Comparison of ENCODE assay signal across 8 mouse cellular contexts in genomic region chr4:55349452-55350218, GRCm38 (mm10). TPM values are rescaled to one million over a fixed set of nuclear protein-coding genes. Genes with fewer than 3 reads are reported as not detected.
DNase-seq lines count a peak whose midpoint lies in the region; ATAC-seq and TF ChIP-seq lines count a peak whose summit lies in the region.

Gene Rad23b, plus strand, starts transcription at chr4:55350043.

- peak; percentile 94 for DNase-seq in ES-E14 (ENCODE audit: low read depth, low spot score)
- DNase-seq in cerebellum, adult 11-12 months: peak; percentile 100
- DNase-seq in heart, postnatal 36 days: peak; percentile 100
- DNase-seq in layer of hippocampus, adult 2 months (ENCODE audit: low spot score in 2 of 2): peak; percentile 100
- DNase-seq in lung, embryonic 14.5 days: peak; percentile 100
- peak; percentile 100 for DNase-seq in thymus, adult 2 months

- H3K27ac ChIP-seq in ES-E14 (ENCODE audit: insufficient read depth, low read depth, low read length, poor library complexity, severe bottlenecking): peak within 1 kb of the TSS; percentile 96
- H3K27ac ChIP-seq in forebrain, embryonic 16.5 days (ENCODE audit: low read length): peak within 1 kb of the TSS; percentile 91
- peak within 1 kb of the TSS; percentile 97 for H3K27ac ChIP-seq in layer of hippocampus, adult 2 months
- peak within 1 kb of the TSS; percentile 91 for H3K27ac ChIP-seq in lung, embryonic 14.5 days (ENCODE audit: low read depth)
- peak within 1 kb of the TSS; percentile 87 for H3K27ac ChIP-seq in olfactory bulb, adult 2 months (ENCODE audit: insufficient read depth, low read depth, low read length)
- peak within 1 kb of the TSS; percentile 71 for H3K27ac ChIP-seq in thymus, adult 2 months (ENCODE audit: control insufficient read depth, insufficient read depth, low read length)

- WGBS in forebrain, embryonic 16.5 days: under 1% methylated on average over 77 of the region's 77 CpGs
- WGBS in lung, embryonic 14.5 days: under 1% methylated on average over 77 of the region's 77 CpGs
- under 1% methylated on average over 76 of the region's 77 CpGs for WGBS in olfactory bulb, adult 2 months
- WGBS in thymus, adult 2 months: under 1% methylated on average over 77 of the region's 77 CpGs

- intact Hi-C loops in heart, postnatal 36 days (cut with DNase I): loop anchor here (5.0 to 10.0 kb wide), 3 partner anchors 43 to 405 kb away; partner anchors contain the start of genes Klf4 and Zfp462

- TF ChIP-seq CTCF in layer of hippocampus, adult 2 months (conservative IDR thresholded peaks at IDR 0.05): peak; percentile 27; the same call in 1 of the 2 replicates
- TF ChIP-seq CTCF in lung, embryonic 14.5 days (IDR thresholded peaks at IDR 0.05; ENCODE audit: low read depth): peak; percentile 17; the same call in 1 of the 2 replicates
- TF ChIP-seq CTCF in olfactory bulb, adult 2 months (IDR thresholded peaks at IDR 0.05; ENCODE audit: insufficient read depth, low read depth, low read length): no peak
- TF ChIP-seq CTCF in thymus, adult 2 months (IDR thresholded peaks at IDR 0.05; ENCODE audit: borderline replicate concordance, control insufficient read depth, extremely low read depth, insufficient read depth, low read length, poor library complexity): peak; percentile 71

- peak; percentile 97 for ATAC-seq in forebrain, embryonic 16.5 days
- ATAC-seq in lung, embryonic 14.5 days (ENCODE audit: insufficient read depth): peak; percentile 95

- H3K4me2 ChIP-seq in forebrain, embryonic 16.5 days (ENCODE audit: low read length): peak within 1 kb of the TSS; percentile 89
- H3K4me2 ChIP-seq in lung, embryonic 14.5 days: peak within 1 kb of the TSS; percentile 80

- H3K36me3 ChIP-seq in ES-E14 (ENCODE audit: control insufficient read depth, insufficient read depth, low read length, poor library complexity, severe bottlenecking): no peaks in the 10 kb centered on the region
- H3K36me3 ChIP-seq in forebrain, embryonic 16.5 days (ENCODE audit: control insufficient read depth, insufficient read depth): no peaks in the 10 kb centered on the region
- H3K36me3 ChIP-seq in lung, embryonic 14.5 days (ENCODE audit: insufficient read depth): no peaks in the 10 kb centered on the region
- H3K36me3 ChIP-seq in thymus, adult 2 months (ENCODE audit: control insufficient read depth, insufficient read depth, low read length): no peaks in the 10 kb centered on the region

- H3K27me3 ChIP-seq in forebrain, embryonic 16.5 days (replicated peaks; ENCODE audit: control insufficient read depth, insufficient read depth, low read length): no peaks in the 10 kb centered on the region
- no peaks in the 10 kb centered on the region for H3K27me3 ChIP-seq in lung, embryonic 14.5 days (ENCODE audit: insufficient read depth, low read length)
- no peaks in the 10 kb centered on the region for H3K27me3 ChIP-seq in thymus, adult 2 months (ENCODE audit: control insufficient read depth, insufficient read depth, low read length)

- H3K4me3 ChIP-seq in ES-E14 (ENCODE audit: insufficient read depth in 1 of 2, low read depth in 1 of 2, low read length in 2 of 2, poor library complexity in 1 of 2, severe bottlenecking in 1 of 2): peak within 1 kb of the TSS; percentile 87 to 98
- H3K4me3 ChIP-seq in forebrain, embryonic 16.5 days (replicated peaks; ENCODE audit: low read length): peak within 1 kb of the TSS; percentile 99
- H3K4me3 ChIP-seq in layer of hippocampus, adult 2 months: peak within 1 kb of the TSS; percentile 96
- H3K4me3 ChIP-seq in lung, embryonic 14.5 days (ENCODE audit: low read depth, low read length): peak within 1 kb of the TSS; percentile 99
- H3K4me3 ChIP-seq in olfactory bulb, adult 2 months (ENCODE audit: insufficient read depth, low read depth, low read length): peak within 1 kb of the TSS; percentile 81
- peak within 1 kb of the TSS; percentile 65 for H3K4me3 ChIP-seq in thymus, adult 2 months (ENCODE audit: control insufficient read depth, insufficient read depth, low read length)

- in situ Hi-C loops in ES-E14 (cut with MboI; ENCODE audit: low sequenced_read_pairs in 2 of 2, unreplicated experiment in 2 of 2): no loop called here

- no peaks in the 10 kb centered on the region for H3K9me3 ChIP-seq in ES-E14 (ENCODE audit: control insufficient read depth, insufficient read depth, low read depth, low read length)
- no peaks in the 10 kb centered on the region for H3K9me3 ChIP-seq in forebrain, embryonic 16.5 days (ENCODE audit: control insufficient read depth, low read length)
- H3K9me3 ChIP-seq in lung, embryonic 14.5 days (ENCODE audit: low read depth, low read length): no peaks in the 10 kb centered on the region

- TF ChIP-seq POLR2A in olfactory bulb, adult 2 months (IDR thresholded peaks at IDR 0.05; ENCODE audit: insufficient read depth, low read depth, low read length): peak; percentile 79
- no peak; the same call in none of the 2 replicates for TF ChIP-seq POLR2A in thymus, adult 2 months (IDR thresholded peaks at IDR 0.05; ENCODE audit: control insufficient read depth, extremely low read depth, insufficient read depth, low read length, poor library complexity)

- peak within 1 kb of the TSS; percentile 99 for H3K9ac ChIP-seq in ES-E14 (ENCODE audit: insufficient read depth, low read depth, low read length, poor library complexity, severe bottlenecking)
- H3K9ac ChIP-seq in forebrain, embryonic 16.5 days (replicated peaks; ENCODE audit: low read depth, low read length): peak within 1 kb of the TSS; percentile 96
- H3K9ac ChIP-seq in lung, embryonic 14.5 days: peak within 1 kb of the TSS; percentile 95

- peaks cover 0 to 4% of the 10 kb centered on the region in 2 experiments; a peak in 1 of 4 replicates for H3K4me1 ChIP-seq in ES-E14 (ENCODE audit: control insufficient read depth in 2 of 2, insufficient read depth in 2 of 2, low read length in 2 of 2, poor library complexity in 1 of 2)
- peaks cover 22% of the 10 kb centered on the region for H3K4me1 ChIP-seq in forebrain, embryonic 16.5 days (replicated peaks; ENCODE audit: control insufficient read depth, insufficient read depth, low read length)
- H3K4me1 ChIP-seq in lung, embryonic 14.5 days (ENCODE audit: insufficient read depth): peaks cover 4% of the 10 kb centered on the region; the same call in 1 of the 2 replicates
- H3K4me1 ChIP-seq in olfactory bulb, adult 2 months (ENCODE audit: control insufficient read depth, insufficient read depth, low read length): peaks cover 2% of the 10 kb centered on the region; the same call in 1 of the 2 replicates
- 0 out of 2 replicates have a peak, but pooled peaks cover 2% of the 10 kb centered on the region for H3K4me1 ChIP-seq in thymus, adult 2 months (replicated peaks; ENCODE audit: control insufficient read depth, insufficient read depth, low read length)

TF ChIP-seq in ES-E14, 5 proteins besides CTCF, POLR2A, EP300 and RAD21:
- TF ChIP-seq MAFK (IDR thresholded peaks at IDR 0.05; ENCODE audit: insufficient read depth, low read depth, low read length): no peak
- no peak; the same call in 1 of the 2 replicates for TF ChIP-seq HCFC1 (IDR thresholded peaks at IDR 0.05; ENCODE audit: borderline replicate concordance, insufficient read depth, low read length)
- TF ChIP-seq ZNF384 (IDR thresholded peaks at IDR 0.05; ENCODE audit: low read depth, low read length): peak; percentile 84

RNA-seq across cellular contexts. Expression of gene Rad23b, which starts in this region (rescaled TPM):
- 179 and 188 TPM in 2 replicates for total RNA-seq in ES-E14 (2012; rRNA removed)
- 80.3 and 85.8 TPM in 2 replicates for polyA plus RNA-seq in forebrain, embryonic 16.5 days (2015; fragmentation: Nextera tagmentation; extraction: Ambion mirVana)
- 100 to 1,000 TPM; 109 to 118 TPM for total RNA-seq in heart, postnatal 36 days (2021)
- 100 to 1,000 TPM; 173 to 183 TPM for total RNA-seq in layer of hippocampus, adult 2 months (2021)
- 70.5 and 70.7 TPM in 2 replicates for polyA plus RNA-seq in lung, embryonic 14.5 days (2014; fragmentation: Nextera tagmentation; extraction: Ambion mirVana)
- polyA plus RNA-seq in olfactory bulb, adult 2 months (2012; ENCODE audit: insufficient read depth, insufficient read length, low replicate concordance, missing spikeins): not detected in 2 replicates
- 274 and 366 TPM in 2 replicates for polyA plus RNA-seq in thymus, adult 2 months (2012; rRNA removed)

Comparison
In these comparisons a context has a peak if more than half of its experiments do, and no peak if none do; other contexts are left out.
1. Peak in every context shown above with its lines: DNase-seq, ATAC-seq, H3K4me3 ChIP-seq and H3K27ac ChIP-seq.